Mouse (Mus musculus) thymus, postnatal 4 days (tissue): Measurements from ENCODE around the gene Stra8.

Experiments
- DNase-seq: peaks from one replicate; pipeline ENCODE4 v3.0.0; 2021

Gene Stra8

DNA sequence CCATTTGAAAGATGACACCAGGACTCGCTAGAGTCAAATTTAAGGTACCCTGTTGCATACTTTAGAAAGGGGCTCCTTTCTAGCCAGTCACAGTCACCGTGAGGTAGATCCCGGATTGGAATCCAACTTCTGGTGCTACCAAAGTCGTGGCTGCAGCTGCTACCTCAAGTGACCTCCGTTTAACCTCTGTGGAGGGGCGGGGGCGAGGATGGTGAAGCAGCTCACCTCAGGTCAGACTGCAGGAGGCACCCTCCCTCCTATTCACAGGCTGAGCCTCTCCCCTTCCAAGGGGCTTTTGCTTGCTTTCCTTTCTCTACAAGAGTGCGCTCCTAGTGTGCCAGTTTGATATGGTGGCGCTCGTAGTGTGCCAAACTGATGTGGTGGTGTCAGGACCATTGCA is at the start of gene Stra8:
Gene Stra8, plus strand, starts transcription at position 208 of the 400 bp plus-strand sequence.
- no peak for DNase-seq

DNA sequence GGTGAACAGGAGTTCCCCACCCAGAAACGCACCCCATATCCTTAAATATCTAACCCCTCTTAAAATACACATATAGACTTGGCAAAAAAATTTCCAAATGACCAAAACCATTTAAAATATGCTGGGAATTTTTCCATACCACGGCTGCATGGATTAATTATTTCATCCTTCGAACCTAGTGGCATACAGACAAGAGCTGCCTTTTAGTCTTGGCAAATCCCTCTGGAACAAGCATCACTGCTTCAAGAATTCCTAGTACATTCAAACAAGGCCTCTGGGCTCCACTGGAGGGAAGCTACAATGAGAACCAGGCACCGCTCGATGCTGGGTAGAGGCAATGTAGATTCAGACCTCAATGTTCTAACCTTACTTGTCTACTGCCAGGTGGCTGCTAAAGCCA is 49.2 kb upstream of the Stra8 start:
- DNase-seq: no peak

DNA sequence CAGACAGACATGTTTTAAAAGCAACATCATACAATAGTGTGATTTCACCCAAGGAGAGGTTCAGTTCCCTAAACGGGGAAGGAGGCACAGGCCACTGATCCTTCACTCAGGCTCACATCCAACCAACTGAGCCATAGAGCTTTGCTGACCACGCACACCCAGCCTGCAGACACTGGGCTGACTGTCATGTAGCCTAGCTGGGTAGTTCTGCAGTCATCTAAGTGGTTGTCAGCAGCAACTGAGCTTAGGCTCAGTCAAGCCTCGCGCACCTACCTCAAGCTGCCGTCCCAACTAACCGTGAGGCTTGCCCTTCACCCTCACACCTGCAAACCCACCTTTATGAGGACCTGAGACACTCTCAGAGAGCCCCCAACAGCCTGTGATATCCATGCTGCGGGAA is 48.0 kb upstream of the Stra8 start:
- no peak for DNase-seq

DNA sequence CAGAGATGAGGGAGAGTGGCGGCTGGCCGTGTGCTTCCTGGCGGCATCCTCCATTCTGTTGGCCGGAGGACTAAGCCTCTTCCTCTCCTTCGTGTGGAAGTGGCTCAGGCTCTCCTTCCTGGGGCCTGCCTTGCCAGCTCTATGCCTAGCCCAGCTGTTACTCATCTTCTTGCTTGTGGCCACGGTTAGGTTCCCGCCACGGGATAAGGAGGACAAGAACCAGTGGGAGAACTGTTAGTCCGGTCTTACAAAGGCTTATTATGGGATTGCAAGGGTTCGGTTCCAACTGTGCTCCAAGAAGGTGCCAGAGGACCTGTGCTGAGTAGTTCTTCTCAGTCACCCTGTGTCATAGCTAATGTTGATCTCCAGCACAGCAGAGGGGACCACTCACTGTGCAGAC is 47.1 kb upstream of the Stra8 start:
- no peak for DNase-seq

DNA sequence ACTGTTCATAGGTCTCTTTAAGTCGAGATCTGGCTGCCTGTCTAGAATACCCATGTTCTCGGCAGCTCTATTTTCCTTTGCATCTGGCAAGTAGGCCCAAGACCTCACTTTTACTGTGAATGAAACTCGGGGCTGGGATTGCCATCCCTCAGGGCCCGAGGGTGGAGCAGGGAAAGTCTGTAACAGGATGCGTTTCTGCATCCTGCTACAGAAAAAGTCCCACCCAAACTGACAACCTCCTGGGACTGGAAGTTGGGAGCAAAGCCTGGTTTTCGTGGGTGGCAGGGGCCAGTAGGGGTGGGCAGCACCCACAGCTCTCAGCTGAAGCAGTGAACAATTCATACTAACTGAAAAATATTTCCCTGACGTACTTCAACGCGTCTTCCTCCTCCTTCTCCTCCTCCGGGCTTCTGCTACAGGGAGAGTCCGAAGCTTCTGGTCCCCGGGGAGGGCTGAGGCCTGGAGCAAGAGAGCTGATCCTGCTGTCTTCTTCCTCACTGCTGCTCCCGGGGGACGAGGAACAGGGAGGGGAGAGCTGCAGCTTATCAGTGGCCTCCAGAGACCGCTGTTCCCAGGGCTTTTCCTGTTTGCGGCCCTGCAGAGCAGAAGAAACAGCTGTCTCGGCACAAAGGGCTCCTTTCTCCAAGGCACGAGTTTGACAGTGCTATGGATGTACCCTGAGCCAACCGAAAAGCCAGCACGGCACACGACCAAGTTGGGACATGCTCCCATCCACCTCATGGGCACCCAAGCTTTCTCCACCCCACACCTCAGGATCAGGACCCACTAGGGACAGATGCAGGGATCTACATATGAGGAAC is 45.7 kb upstream of the Stra8 start:
- DNase-seq: peak; percentile 39

DNA sequence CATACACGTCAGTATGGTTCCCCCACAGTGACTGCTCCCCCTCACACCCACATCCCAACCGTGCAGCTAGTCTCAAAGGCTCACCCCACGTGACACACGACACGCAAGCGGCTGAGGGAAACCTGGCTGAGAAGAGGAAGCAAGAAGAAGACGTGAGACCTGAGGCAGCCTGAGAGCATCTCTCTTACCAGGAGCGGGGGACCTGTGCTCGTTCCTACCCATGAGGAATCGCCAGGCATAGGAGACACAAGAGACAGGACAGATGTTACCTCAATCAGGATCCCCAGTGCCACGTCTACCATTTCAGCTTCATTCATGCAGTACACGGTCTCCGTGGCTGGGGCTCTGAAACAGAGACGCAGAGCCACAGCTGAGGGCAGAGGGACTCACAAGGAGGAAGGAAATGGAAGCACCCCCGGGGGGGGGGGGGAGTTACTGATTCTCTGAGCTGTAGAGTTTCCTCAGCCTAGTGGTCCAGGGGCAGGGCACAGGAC is 44.6 kb upstream of the Stra8 start:
- peak; percentile 81 for DNase-seq

DNA sequence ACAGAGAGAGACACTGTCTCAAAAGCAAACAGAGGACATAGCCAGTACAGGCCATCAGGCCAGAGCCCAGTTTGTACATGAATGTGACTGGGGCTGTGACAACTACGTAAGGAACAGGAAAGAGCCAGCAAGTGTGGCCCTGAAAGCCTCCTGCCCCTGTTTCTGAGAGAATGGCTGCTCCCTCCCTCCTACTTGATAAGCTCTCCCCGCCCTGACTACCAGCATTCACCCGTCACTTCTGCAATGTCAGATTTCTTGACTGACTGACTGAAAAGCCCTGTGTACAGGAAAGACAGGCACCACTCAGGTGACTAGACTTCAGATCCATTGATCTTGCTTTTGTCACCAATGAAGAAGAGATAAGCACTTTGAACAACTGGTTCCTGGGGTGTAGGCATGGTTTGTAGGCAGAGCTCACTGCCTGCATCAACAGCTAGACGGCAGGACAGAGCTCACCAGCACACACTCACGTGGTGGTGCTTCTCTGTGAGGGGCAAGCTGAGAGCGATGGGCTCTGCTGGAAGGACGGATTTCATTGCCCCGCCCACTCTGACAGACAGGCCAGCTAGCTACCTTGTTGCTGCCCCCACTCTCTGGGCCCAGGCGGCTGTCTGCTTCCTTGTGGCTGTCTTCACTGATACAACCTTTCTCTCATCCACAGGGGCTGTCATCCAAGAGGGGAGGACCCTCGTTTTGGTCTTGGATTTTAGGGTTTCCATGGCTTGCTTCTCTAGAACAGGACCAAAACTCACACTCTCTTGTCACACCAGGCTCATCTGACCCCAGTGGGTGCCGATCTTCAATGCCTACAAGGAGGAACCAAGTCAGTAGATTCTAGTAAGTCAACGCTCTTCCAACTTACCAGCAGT is 43.8 kb upstream of the Stra8 start:
- DNase-seq: peak; percentile 62

DNA sequence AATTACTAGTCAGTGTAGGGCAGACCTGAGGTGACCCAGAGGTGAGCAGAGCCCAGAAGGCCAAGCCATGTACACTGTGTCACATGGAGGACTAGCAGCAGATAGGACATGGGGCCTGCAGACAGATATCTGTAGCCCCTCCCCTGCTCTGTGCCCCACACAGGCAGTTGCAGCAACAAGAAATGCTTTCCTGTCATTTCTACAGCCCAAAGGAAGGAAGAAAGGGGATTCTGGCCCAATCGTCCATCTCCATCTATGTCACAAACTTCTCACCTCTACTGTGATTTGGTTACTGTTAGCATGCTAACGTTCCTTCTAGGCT is 43.2 kb upstream of the Stra8 start:
- DNase-seq: peak; percentile 22

DNA sequence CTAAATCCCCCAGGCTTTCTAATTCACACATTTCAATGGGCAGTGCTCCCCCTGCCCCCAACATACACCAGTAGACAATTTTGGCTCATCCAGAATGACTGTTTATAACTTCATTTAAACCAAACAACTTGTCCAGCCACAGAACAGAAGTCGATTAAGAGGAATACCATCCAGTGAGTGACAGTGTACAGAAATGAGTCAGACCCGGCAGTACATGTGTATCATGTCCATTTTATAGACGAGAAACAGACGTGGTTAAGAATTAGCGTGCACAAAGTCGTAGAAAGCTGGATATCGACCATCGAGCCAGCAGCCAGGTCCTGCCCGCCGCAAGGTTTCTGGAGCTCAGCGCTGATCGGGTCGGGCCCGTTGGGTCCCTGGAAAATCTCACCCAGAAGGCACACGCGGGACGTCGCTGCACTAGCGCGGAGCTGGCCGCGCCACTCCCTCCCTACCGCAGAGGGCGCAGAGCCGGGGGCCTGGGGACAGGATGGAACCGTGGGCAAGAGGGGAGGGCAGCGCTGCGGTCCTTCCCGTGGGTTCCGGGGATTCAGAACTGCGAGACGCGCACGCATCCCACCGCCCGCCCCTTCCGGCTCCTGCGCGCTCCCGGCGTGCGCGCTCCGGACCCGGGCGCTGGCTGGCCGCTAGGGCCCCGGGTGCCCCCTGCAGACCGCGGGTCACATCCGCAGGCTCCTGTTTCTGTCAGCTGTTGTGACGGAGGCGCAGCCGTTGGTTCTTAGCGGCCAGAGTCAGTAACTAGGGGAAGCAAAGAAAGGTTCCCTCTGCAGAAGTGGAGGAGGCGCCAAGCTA is 42.2 kb upstream of the Stra8 start, which contains the start of gene Cyren:
Gene Cyren, minus strand, starts transcription at position 552 of the 813 bp plus-strand sequence.
- DNase-seq: peak; percentile 96

DNA sequence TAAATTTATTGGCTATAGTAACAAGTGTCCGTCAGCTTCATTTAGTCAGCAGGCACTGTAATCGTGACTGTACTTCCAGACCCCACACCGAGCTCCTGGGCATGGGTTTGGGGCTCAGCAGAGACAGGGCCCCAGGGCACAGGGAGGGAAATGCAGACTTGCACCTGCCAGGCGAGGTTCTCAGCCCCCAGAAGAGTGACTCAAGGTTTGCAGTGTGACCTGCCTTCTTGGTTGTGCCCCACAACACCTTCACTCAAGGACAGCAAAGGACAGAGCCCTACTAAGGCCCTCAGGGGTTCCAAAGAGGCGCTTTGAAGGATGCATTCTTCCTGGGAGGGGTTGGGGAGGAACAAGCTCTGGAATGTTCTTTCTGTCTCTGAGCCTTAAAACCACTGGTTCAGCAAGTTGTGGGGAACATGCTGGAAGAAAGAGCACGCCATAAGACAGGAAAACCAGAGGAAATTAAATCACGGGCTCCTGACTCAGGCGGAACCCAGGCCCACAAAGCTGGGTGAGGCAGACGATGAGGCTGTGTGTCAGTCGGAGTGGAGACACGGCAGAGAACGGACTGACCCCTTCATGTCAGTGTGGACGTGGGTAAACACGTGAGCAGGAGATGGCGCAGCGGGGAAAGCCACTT is 40.7 kb upstream of the Stra8 start:
- DNase-seq: peak; percentile 34

DNA sequence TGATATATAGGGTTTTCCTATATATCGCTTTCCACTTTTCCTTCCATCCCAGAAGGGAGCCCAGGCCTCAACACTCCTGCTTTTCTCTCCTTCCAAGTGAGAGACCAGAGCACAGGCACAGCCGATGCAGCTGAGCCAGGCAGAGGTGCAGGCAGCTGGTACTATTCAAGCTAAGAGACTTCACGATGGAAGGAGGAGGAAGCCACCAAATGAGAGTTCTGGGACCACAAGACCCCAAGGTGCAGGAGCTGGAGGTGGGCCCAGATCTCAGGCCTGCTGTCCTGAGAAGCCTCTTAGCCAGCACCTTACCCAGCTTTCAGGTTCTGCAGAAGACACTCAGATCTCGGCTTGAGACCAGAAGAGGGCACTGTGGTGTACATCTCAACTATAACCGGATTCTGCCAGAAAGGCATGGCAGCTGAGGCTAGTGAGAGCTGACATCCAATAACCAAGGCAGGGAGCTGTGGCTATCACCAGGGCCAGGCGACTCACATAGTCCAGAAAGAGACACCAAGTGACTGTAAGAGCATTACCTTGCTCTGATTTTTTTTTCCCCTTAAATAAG is 40.0 kb upstream of the Stra8 start:
- peak; percentile 78 for DNase-seq

DNA sequence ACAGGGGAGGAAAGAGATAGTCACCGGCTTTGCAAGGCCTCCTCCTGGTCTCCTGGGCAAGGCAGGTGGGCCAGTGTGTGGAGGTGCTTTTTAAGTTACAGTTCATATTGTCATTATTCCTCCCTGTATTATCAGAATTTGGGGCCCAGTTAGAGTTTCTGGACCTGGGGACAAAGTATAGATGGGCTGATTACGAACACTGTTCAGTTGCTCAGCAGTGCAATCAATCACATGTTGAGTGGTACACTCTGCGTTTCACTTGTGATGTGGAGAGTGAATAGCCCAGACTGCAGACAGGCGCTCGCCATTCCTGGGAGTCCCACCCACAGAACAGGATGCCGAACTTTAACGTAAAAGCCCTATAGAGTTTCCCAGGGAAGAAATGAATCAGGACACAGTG is 35.2 kb upstream of the Stra8 start:
- DNase-seq: no peak

DNA sequence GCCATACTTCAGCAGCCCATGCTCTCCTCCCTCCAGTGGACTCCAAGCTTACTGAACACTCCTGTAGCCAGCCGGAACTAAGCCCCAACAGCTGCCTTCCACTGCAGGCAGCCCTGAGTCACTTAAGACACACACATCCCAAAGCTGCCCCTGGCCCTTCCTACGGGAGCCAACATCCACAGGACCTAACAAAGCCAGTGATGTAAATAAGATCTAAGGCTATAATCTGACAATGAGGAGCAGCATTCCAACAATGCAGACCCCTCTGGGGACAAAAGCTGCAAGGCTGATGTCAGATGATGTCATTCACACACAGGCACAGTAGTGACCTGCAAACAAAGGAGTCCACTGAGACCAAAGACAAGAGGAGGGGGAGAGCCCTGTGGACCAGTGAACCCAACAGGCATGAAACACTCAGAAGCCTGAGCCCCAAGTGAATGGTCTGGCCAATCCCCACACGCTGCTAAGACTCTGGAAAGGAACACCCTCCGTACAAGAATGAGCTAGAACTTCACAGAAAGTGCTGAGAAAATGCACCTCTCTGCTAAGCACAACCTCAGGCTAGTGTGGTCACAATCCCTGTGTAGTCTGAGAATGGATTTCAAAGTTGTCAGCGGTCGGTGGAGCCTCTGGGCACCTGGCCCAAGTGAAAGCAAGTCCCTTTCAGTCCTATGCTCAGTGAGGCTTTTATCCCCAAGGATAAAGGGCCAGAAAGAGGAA is 32.7 kb upstream of the Stra8 start:
- no peak for DNase-seq

DNA sequence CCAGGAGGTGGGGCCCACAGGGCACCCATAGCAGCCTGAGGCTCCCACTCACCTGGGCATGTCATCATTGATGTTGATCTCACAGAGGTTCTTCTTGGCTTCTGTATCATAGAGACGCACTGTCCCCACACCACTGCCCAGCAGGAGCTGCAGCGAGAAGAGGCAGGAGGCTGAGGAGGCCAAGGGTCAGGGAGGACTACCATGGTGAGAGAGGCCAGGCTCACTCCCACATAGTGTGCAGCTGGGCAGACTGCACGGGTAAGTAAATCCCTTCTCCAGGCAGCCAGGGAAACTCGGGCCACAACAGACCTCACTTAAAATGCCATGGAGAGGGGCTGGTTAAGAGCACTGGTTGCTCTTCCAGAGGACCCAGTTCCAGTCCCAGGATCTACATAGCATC is 30.8 kb upstream of the Stra8 start:
- no peak for DNase-seq

DNA sequence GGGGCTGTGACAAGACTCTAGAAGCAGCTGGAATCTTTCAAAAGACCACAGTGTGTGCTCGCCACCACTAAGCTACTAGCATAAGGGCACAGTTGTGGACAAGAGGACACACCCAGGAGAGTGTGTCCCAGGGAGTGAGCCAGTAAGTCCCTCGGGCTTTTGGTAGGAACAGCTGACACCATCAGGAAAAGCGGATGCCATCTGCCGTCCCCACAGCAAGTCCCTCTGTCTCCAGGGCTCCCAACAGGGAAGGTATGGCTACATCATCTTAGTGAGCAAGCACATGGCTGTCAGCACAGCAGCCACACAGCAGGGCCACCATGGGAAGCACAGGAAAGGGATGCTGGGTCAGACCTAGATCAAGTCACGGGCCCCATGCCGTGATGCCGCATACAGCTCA is 24.4 kb upstream of the Stra8 start:
- no peak for DNase-seq

DNA sequence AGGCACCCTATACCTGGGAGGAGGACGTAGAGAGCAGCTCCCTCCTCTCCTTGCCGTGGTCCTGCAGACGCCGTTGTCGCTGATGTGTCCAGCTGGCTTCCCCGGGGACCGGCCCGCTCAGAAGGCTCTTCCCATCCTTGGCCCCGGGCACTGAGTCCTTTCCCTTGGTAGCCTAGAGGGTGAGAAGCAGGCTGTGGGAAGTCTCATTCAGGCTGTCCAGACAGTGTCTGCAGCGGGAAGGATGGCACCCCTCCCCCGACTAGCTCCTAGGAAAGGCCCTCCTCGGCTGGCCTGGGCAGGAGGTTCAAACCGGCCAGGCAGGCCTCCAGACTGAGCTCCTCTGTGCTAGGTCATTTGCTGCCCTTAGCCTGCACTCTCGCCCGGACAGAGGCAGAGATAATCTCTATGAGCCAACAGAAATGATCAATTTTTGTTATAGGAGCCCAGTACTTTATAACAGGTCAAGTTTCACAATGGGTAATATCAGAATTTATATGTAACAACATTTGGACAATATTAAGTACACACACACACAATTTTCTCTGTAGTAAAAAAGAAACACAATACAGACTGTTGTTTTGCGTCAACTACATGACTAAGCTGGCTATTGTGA is 23.7 kb upstream of the Stra8 start:
- no peak for DNase-seq

DNA sequence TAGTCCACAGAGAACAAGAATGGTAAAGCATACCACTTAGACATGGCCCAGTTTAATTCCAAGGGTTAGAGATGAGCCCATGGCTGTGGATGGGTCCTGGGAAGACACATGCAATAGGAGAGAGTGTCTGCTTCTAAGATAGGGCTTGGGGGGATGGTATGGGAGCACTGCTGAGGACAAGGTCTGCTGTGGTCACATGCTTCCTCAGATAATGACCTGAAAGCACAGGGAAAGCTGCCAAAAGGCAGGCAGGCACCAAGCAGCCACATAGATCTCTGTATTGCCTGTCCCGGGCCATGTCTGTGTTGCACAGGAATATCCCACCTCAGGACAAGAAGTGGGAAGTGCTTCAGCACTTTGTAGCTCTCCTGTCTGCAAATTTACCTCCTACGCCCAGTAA is 20.8 kb upstream of the Stra8 start:
- no peak for DNase-seq

DNA sequence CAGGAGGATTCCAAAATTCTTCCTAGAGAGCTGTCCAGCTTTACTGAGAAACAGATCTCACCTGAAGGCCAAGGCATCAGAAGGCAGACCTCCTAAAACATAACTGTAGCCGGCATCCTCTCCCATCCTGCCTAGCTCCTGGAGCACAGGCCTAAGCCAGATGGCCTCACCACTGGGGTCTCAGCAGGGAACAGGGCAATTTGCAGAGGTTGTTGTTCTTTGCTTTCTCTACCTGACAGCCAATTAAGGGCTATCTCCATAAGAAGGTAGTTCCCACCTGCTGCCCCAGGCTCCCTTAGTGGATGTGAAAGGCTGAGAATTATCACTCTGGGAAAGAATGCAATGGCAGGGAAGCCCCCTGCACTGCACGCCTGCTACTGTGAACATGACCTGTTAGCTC is 19.0 kb upstream of the Stra8 start:
- DNase-seq: no peak

DNA sequence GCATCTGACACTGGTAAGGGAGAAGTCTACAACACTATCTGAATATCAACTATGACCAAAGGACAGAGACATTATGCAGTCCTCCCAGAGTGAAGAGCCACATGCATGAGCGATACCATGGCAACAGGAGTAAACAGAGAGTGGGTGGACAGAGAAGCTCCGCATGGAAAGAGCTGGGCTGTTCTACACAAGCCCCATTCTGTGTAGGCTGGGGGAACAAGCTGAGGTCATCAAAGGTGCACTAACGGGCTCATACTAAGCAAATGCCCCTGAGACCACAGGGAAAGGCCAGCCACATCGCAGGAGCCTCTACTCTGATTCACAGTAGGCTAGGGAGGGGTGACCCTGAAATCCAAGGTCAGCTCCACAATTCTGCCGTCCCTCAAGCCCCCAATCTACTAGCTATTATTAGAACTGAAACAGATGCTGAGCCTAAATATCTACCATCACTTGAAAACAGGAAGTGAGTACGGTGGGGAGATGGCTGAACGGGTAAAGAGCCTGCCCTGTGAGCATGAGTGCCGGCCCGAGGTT is 18.0 kb upstream of the Stra8 start:
- no peak for DNase-seq

DNA sequence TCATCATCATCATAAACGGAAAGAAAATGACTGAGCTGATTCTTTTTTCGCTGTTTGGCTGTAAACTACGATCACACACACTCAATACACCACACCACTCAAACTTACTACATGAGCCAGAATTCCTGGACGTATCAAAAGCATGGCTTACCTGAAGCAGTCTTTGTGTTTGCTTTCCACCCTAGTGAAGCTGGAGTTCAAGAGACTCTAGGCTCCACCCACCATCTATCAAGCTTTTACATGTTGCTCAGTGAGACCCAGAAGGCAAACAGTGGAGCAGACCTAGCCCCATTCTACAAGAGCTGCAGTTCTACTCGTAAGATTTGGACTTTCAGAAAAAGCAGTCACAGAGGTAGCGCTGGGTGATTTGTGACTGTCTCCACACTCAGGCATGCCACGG is 17.4 kb upstream of the Stra8 start:
- no peak for DNase-seq

DNA sequence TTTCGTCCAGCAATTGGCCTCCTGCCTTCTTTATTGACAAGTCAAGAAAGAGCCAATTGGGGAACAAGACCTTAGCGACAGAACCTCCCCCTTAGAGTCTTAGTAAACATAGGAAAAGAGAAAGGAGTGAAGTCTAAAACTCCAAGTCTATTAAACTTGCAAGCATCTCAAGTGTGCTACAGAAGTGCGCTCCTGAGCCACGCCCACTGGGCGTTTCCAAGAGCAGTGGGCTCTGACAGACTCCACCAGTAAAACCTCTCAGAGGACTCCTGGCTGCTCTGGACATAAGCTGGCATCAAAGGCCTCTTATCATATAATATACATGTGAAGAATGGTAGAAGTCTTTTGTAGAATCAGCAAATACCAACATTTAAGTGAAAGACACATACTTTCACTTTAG is 16.5 kb upstream of the Stra8 start:
- DNase-seq: no peak
